ENCODE assay signal across 8 mouse cellular contexts in genomic region chr15:101973414-101974077, GRCm38 (mm10). TPM values are rescaled to one million over a fixed set of nuclear protein-coding genes. Genes with fewer than 3 reads are reported as not detected.
DNase-seq lines count a peak whose midpoint lies in the region; ATAC-seq and TF ChIP-seq lines count a peak whose summit lies in the region.

No protein-coding gene starts in this region.

- H3K4me1 ChIP-seq in liver, adult 2 months (ENCODE audit: control insufficient read depth, insufficient read depth, low read length), result peaks cover 12% of the 10 kb centered on the region

- no peaks in the 10 kb centered on the region for H3K27me3 ChIP-seq in liver, adult 2 months (ENCODE audit: control insufficient read depth, insufficient read depth, low read length)

- no peaks in the 10 kb centered on the region for H3K79me2 ChIP-seq in liver, adult 2 months (ENCODE audit: control insufficient read depth, insufficient read depth, low read length)

- H3K9ac ChIP-seq in liver, adult 2 months (ENCODE audit: low read depth, low read length), result no peak overlapping the region

- no peaks in the 10 kb centered on the region for H3K36me3 ChIP-seq in liver, adult 2 months (ENCODE audit: control insufficient read depth, insufficient read depth, low read length)

- DNase-seq in 416B (ENCODE audit: low read depth), result peak; percentile 89
- DNase-seq in adrenal gland, adult 8-10 months, result peak; percentile 86
- peak; percentile 97 for DNase-seq in embryo, embryonic 9.5 days (ENCODE audit: extremely low spot score)
- DNase-seq in kidney, adult 9 months, result peak; percentile 97
- DNase-seq in liver, adult 2 months (ENCODE audit: extremely low read depth, low read depth, low spot score), result peak; percentile 68
- peak; percentile 86 for DNase-seq in naive thymus-derived CD4-positive, alpha-beta T cell, adult 2 months (ENCODE audit: low read depth)
- peak; percentile 91 to 96 for DNase-seq in spleen, postnatal 4 days (ENCODE audit: low spot score in 2 of 2)

- WGBS in liver, adult 2 months, result 15% methylated on average over 15 of the region's 15 CpGs

- peak overlapping the region; percentile 35 for H3K27ac ChIP-seq in liver, adult 2 months (replicated peaks; ENCODE audit: insufficient read depth, low read depth, low read length)

- no peak overlapping the region for H3K4me3 ChIP-seq in liver, adult 2 months (ENCODE audit: insufficient read depth, low read depth, low read length)

- TF ChIP-seq CTCF in liver, adult 2 months (IDR thresholded peaks at IDR 0.05; ENCODE audit: low read depth, low read length), result peak; percentile 99

- no peak for TF ChIP-seq POLR2A in liver, adult 2 months (IDR thresholded peaks at IDR 0.05; ENCODE audit: extremely low read depth, insufficient read depth, low read length)

- peak; percentile 72 for ATAC-seq in granulocyte monocyte progenitor cell, adult 5-6 weeks (replicated peaks; ENCODE audit: poor library complexity, severe bottlenecking)

RNA-seq across cellular contexts. Expression of gene Krt78, which starts 19.5 kb away (rescaled TPM):
- not detected for total RNA-seq in adrenal gland, adult 8-10 months (2022)
- not detected in 2 replicates for total RNA-seq in granulocyte monocyte progenitor cell, adult 5-6 weeks (2014; fragmentation: Nextera tagmentation)
- total RNA-seq in granulocyte monocyte progenitor cell, adult 5-6 weeks (2017), result not detected in 2 replicates
- total RNA-seq in liver, adult 2 months (2014; rRNA removed), result not detected in 2 replicates
- not detected in 2 replicates for polyA plus RNA-seq in liver, adult 2 months (2012; rRNA removed)

RNA-seq across cellular contexts. Expression of gene Krt8, which starts 30.7 kb away (rescaled TPM):
- 1 to 10 TPM in 2 of 4 experiments, under 1 TPM in 2; 0.49 to 1.3 (median 0.77) TPM for total RNA-seq in adrenal gland, adult 8-10 months (2022)
- total RNA-seq in granulocyte monocyte progenitor cell, adult 5-6 weeks (2014; fragmentation: Nextera tagmentation), result 0.30 TPM in 1 of 2 replicates, not detected in the other
- 0.31 and 0.60 TPM in 2 replicates for total RNA-seq in granulocyte monocyte progenitor cell, adult 5-6 weeks (2017)
- total RNA-seq in liver, adult 2 months (2014; rRNA removed), result 240 and 251 TPM in 2 replicates
- polyA plus RNA-seq in liver, adult 2 months (2012; rRNA removed), result 155 and 168 TPM in 2 replicates

RNA-seq across cellular contexts. Expression of gene Krt79, which starts 33.4 kb away (rescaled TPM):
- 1 to 10 TPM in 1 of 4 experiments, under 1 TPM in 3; 0.37 to 2.0 (median 0.57) TPM for total RNA-seq in adrenal gland, adult 8-10 months (2022)
- total RNA-seq in granulocyte monocyte progenitor cell, adult 5-6 weeks (2014; fragmentation: Nextera tagmentation), result not detected in 2 replicates
- not detected in 2 replicates for total RNA-seq in granulocyte monocyte progenitor cell, adult 5-6 weeks (2017)
- total RNA-seq in liver, adult 2 months (2014; rRNA removed), result 0.09 TPM in 1 of 2 replicates, not detected in the other
- polyA plus RNA-seq in liver, adult 2 months (2012; rRNA removed), result 0.04 and 0.10 TPM in 2 replicates

RNA-seq across cellular contexts. Expression of gene Krt4, which starts 49.0 kb away (rescaled TPM):
- total RNA-seq in adrenal gland, adult 8-10 months (2022), result not detected
- total RNA-seq in granulocyte monocyte progenitor cell, adult 5-6 weeks (2014; fragmentation: Nextera tagmentation), result not detected in 2 replicates
- not detected in 2 replicates for total RNA-seq in granulocyte monocyte progenitor cell, adult 5-6 weeks (2017)
- total RNA-seq in liver, adult 2 months (2014; rRNA removed), result not detected in 2 replicates
- polyA plus RNA-seq in liver, adult 2 months (2012; rRNA removed), result 0.06 TPM in 1 of 2 replicates, not detected in the other

RNA-seq across cellular contexts. Expression of gene Krt18, which starts 54.4 kb away (rescaled TPM):
- 1 to 10 TPM; 1.3 to 2.4 (median 1.9) TPM for total RNA-seq in adrenal gland, adult 8-10 months (2022)
- total RNA-seq in granulocyte monocyte progenitor cell, adult 5-6 weeks (2014; fragmentation: Nextera tagmentation), result 11.4 and 20.2 TPM in 2 replicates
- total RNA-seq in granulocyte monocyte progenitor cell, adult 5-6 weeks (2017), result 12.4 and 24.9 TPM in 2 replicates
- 255 and 258 TPM in 2 replicates for total RNA-seq in liver, adult 2 months (2014; rRNA removed)
- polyA plus RNA-seq in liver, adult 2 months (2012; rRNA removed), result 110 and 124 TPM in 2 replicates

Comparison
In these comparisons a context has a peak if more than half of its experiments do, and no peak if none do; other contexts are left out.
1. RNA of gene Krt8, which starts 30.7 kb away (total RNA-seq): 240 to 251 TPM in liver, adult 2 months; 0.49 to 1.3 TPM in adrenal gland, adult 8-10 months and 0.30 to 0.60 TPM in granulocyte monocyte progenitor cell, adult 5-6 weeks; every median in the first group is over 100 times any median in the second.
2. Peak in every context shown above with its lines, with median percentiles within 50 percentile points of each other: DNase-seq.